Mouse (Mus musculus): Measurements from ENCODE around the gene Ndufs2.

DNA sequence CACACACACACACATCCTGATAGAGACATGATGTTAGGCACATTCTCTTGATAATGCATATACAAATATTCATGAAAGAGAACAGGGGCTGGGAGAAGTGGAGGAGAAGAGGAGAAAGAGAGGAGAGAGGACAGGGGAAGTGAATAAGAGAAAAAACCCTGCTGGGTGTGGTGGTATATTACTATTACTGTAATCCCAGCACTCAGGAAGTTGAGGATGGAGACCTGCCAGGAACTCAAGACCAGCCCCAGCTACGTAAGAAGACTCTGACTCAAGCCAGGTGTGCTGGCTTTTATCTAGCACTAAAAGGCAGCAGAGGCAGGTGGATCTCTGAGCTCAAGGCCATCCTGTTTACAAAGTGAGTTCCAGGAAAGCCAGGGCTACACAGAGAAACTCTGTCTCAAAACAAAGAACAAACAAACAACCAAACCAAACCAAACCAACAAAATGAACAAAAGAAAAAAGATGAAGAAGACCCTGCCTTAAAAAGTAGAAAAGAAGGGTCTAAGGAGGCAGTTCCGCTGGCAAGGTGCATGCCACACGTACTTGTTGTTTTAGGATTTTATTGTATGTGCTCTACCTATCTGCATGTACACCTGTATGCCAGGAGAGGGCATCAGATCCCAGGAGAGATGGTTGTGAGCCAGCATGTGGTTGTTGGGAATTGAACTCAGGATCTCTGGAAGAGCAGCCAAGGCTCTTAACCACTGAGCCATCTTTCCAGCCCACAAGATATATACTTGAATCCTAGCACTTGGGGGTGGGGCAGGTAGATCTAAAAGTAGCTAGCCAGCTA lies 12.7 kb upstream of the Ndufs2 start:
- TF ChIP-seq CTCF (IDR thresholded peaks at IDR 0.05; ENCODE audit: low read depth, low read length) = no peak
- no peak for TF ChIP-seq GATA1 (IDR thresholded peaks at IDR 0.05; ENCODE audit: borderline replicate concordance, low read length)
- TF ChIP-seq POLR2AphosphoS5 (IDR thresholded peaks at IDR 0.05; ENCODE audit: insufficient replicate concordance, low read depth, low read length) = no peak
- no peak for TF ChIP-seq GATA2 (IDR thresholded peaks at IDR 0.05; ENCODE audit: borderline replicate concordance, low read depth, low read length)
- no peak for TF ChIP-seq TAL1 (conservative IDR thresholded peaks at IDR 0.05; ENCODE audit: low read depth, low read length)

All from G1E (cell line).